Mouse (Mus musculus) effector memory CD4-positive, alpha-beta T cell, adult 7 months (primary cell): ENCODE results near the gene 9330161L09Rik. TPM values are rescaled to one million over a fixed set of nuclear protein-coding genes. Genes with fewer than 3 reads are reported as not detected.

ENCODE experiments used
- polyA plus RNA-seq: library from polyadenylated mRNA; unstranded; fragments of 100-300 nt; shearing (Covaris generic); gene quantifications from one replicate; pipeline ENCODE4 v1.2.1, GENCODE M21; 2017

Gene 9330161L09Rik
- polyA plus RNA-seq, result 0.51 TPM

DNA sequence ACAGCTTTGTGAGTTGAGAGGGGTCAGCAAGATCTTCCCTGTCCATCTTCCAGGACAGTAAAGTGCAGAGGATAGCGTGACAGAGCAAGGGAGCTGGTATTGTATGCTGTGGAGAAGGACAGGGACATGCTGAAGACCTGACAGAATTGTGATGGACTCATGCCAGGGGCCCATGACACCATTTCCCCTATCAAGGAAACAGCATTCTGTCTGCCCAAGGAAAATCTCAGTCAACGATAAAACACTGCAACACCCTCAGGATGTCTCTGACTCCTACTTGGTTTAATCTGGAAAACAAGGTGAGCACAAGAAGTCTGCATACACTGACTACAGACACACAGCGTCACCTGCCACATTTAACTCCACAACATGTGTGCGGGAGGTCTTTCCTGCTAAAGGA, at the start of gene 9330161L09Rik:
Gene 9330161L09Rik, minus strand, starts transcription at position 101 of the 400 bp plus-strand sequence.

DNA sequence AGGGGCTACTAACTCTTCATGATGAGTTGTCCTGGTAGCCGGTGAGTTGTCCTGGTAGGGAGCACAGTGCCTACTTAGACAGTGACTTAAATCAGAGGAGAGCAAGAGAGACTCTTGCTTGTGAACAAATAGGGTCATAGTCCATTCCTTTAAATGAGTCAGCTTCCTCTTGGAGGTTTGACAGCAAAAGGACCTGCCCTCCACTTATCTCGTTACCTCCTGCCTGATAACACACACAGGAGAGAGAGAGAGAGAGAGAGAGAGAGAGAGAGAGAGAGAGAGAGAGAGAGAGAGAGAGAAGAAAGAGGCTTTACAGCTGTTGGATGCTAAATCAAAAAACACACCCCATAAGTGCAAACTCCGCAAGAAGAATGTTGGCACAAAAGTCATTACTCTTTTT, 49.5 kb upstream of the 9330161L09Rik start, which contains the start of gene Ifi27l2b:
Gene Ifi27l2b, minus strand, starts transcription at position 84 of the 400 bp plus-strand sequence.

DNA sequence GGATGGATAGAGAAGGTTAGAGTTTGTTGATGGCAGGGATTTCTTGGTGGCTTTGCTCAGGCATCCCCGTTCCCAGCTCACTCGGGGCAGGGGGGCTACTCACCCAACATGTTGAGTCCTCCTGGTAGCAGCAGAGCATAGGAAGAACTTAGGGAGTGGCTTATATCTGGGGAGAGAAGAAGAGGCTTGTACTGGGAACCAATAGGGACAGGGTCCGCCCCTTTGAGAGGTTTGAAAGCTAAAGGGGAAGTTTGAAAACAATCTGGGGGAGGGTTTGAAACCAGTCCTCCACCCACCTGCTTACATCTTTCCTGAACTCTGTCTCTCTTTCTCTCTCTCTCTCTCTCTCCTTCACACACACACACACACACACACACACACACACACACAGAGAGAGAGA, 35.9 kb upstream of the 9330161L09Rik start, which contains the start of gene Ifi27l2a:
Gene Ifi27l2a, minus strand, starts transcription at position 157 of the 400 bp plus-strand sequence.

DNA sequence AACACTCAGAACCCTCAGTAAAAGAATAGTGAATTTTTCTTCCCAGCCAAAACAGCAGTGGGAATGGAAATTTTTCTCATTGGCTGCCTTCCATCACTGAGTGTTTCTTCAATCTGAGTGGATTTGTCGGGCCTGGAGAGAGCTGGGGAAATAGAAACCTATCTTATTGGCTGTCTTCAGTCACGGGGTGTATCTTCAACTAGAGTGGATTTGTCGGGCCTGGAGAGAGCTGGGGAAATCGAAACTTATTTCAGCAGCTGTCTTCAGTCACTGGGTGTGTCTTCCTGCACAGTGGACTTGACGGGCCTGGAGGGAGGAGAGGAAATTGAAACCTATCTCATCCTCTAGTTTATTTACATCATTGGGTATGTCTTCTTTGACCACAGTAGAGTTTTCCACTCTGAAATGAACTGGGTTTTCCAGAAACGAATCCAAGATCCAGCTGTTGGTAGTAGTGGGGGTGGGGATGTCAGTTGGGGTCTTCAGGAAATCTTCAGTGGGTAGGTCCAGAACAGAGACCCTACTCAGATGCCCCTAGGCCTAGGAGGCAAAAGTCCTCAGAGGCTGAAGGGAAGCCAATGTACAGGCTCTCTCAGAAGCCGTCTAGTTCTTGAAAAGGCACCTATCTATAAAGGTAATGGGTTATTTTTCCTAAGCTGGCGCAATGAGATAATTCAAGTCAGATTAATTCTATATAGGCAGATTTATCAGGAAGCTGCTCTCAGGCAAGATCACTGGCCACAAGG, 26.5 kb upstream of the 9330161L09Rik start, which contains the start of gene Ifi27:
Gene Ifi27, plus strand, starts transcription at position 226 of the 746 bp plus-strand sequence.

DNA sequence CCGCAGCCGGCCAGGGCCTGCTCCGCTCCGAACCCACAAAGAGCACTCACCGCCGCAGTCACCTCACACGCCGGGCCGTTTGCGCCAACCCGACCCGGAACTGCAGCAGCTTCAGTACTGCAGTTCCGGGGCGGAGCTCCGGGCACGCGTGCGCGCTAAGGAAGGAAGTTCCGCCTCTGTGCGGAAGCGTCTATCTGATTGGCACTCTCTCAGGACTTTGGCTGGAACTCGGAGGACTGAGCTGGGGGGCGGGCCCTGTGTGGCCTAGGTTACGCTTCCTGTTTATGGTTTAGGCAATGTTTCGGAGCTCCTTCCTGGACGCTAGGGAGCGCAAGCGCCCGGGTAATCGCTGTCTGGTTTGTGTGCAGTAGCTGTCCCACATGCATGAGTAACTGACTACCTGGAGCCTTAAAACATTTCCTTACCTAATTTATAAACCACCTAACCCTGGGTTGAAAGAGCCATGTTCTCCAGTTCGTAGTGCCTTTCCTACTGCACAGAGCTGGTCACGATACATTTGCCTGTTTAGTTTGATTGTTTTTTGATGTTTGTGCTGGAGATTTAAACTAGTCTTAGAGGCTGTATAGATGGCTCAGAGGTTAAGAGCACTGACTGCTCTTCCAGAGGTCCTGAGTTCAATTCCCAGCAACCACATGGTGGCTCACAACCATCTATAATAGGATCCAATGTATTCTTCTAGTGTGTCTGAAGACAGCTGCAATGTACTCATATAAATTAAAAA, 18.3 kb upstream of the 9330161L09Rik start, which contains the start of gene Ddx24:
Gene Ddx24, minus strand, starts transcription at position 102 of the 742 bp plus-strand sequence.

DNA sequence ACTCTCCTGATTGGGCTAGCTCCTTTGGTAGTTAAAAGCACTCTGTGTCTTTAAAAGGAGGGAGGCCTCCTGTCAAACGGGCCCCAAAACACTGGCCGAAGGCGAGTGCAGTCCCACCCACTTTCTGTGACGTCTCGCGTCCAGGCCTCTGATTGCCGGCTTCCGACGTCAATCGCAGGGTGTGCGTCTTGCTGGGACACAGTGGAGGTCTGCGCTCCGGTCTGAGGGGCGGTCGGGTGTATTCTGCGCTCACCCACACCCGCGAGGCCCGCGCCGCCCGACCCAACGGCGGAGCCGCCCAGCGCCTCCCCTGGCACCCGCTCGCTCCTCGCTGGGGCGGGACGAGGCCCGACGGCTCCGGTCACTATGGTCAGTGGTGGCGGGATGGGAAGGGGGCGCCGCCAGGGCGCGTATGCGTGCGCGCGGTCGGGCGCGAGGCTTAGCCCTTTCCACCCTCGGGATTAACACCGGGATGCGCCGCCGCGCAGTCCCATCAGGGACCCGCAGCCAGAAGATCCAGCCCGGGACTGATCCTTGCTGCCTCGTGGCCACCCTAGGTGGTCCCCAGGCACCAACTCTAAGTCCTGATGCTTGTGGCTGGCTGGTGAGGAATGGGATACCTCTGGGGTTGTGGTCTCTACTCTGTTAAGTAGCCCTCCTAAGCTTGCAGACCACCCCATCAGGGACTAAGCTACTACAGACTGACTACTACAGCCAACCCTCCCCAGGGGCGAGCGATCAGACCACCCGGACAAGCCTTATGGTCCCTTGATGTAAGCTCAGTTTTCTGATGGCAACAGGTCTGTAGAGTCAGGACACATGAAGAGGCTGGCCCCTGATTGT, 18.9 kb downstream of the 9330161L09Rik start, which contains the start of gene Otub2:
Gene Otub2, plus strand, starts transcription at position 178 of the 843 bp plus-strand sequence.

Other genes with a start within 250 kb of the 9330161L09Rik start
- not detected for gene Prima1, start 165.7 kb downstream of the 9330161L09Rik start, polyA plus RNA-seq
- gene Fam181a, start 96.8 kb downstream of the 9330161L09Rik start, polyA plus RNA-seq, result not detected
- 8.8 TPM for gene Asb2, start 51.8 kb downstream of the 9330161L09Rik start, polyA plus RNA-seq
- gene Otub2, start 19.1 kb downstream of the 9330161L09Rik start, polyA plus RNA-seq, result 3.0 TPM
- gene Ddx24, start 18.0 kb upstream of the 9330161L09Rik start, polyA plus RNA-seq, result 202 TPM
- gene Ifi27, start 26.4 kb upstream of the 9330161L09Rik start, polyA plus RNA-seq, result 309 TPM
- 204 TPM for gene Ifi27l2a, start 35.9 kb upstream of the 9330161L09Rik start, polyA plus RNA-seq
- gene Ifi27l2b, start 49.4 kb upstream of the 9330161L09Rik start, polyA plus RNA-seq, result 0.83 TPM
- not detected for gene Ppp4r4, start 124.5 kb upstream of the 9330161L09Rik start, polyA plus RNA-seq
- not detected for gene Serpina10, start 223.6 kb upstream of the 9330161L09Rik start, polyA plus RNA-seq
- not detected for gene Serpina6, start 249.4 kb upstream of the 9330161L09Rik start, polyA plus RNA-seq